Mouse (Mus musculus) induced T-regulatory cell, adult 2 months (primary cell): ENCODE data around the gene Cyp2g1.
"Not testable (repeated sequence)": the region's sequence is repeated elsewhere in the genome, so short reads cannot be mapped to it uniquely, and the experiment has no call there.

Experiments
- DNase-seq: peaks from one replicate; pipeline ENCODE4 v3.0.0-alpha.2; 2012; ENCODE audit warnings: low read depth

Gene Cyp2g1

GRCm38 (mm10) chr7:26808592-26808991 is at the start of gene Cyp2g1:
Gene Cyp2g1 (plus strand): TSS chr7:26808892.
- DNase-seq = no peak

- no peak for DNase-seq
These were observed 41.6 kb upstream of the Cyp2g1 start for GRCm38 (mm10) chr7:26767084-26767483.

- no peak for DNase-seq
These were observed 38.7 kb upstream of the Cyp2g1 start for GRCm38 (mm10) chr7:26769881-26770470.

GRCm38 (mm10) chr7:26772866-26773586 is 35.7 kb upstream of the Cyp2g1 start:
- no peak for DNase-seq

- peak; percentile 20 for DNase-seq
These were observed 32.8 kb upstream of the Cyp2g1 start for GRCm38 (mm10) chr7:26775866-26776265.

GRCm38 (mm10) chr7:26777806-26778205 is 30.9 kb upstream of the Cyp2g1 start:
- no peak for DNase-seq

GRCm38 (mm10) chr7:26778474-26778873 is 30.2 kb upstream of the Cyp2g1 start:
- DNase-seq = peak; percentile 25

GRCm38 (mm10) chr7:26779799-26780416 is 28.8 kb upstream of the Cyp2g1 start:
- no peak for DNase-seq

GRCm38 (mm10) chr7:26780510-26780909 is 28.2 kb upstream of the Cyp2g1 start:
- DNase-seq = no peak

- no peak for DNase-seq
These were observed 27.5 kb upstream of the Cyp2g1 start for GRCm38 (mm10) chr7:26780998-26781766.

GRCm38 (mm10) chr7:26781767-26782131 is 26.9 kb upstream of the Cyp2g1 start:
- no peak for DNase-seq

- no peak for DNase-seq
These were observed 25.5 kb upstream of the Cyp2g1 start for GRCm38 (mm10) chr7:26783163-26783562.

- DNase-seq = not testable (repeated sequence)
These were observed 22.7 kb upstream of the Cyp2g1 start for GRCm38 (mm10) chr7:26786013-26786412.

- DNase-seq = no peak
These were observed 18.7 kb upstream of the Cyp2g1 start for GRCm38 (mm10) chr7:26789984-26790383.

- DNase-seq = no peak
These were observed 8.6 kb upstream of the Cyp2g1 start for GRCm38 (mm10) chr7:26800104-26800503.

- no peak for DNase-seq
These were observed 7.7 kb upstream of the Cyp2g1 start for GRCm38 (mm10) chr7:26800996-26801395.

- DNase-seq = not testable (repeated sequence)
These were observed 23.0 kb downstream of the Cyp2g1 start for GRCm38 (mm10) chr7:26831556-26832292.

GRCm38 (mm10) chr7:26832668-26833067 is 24.0 kb downstream of the Cyp2g1 start:
- DNase-seq = not testable (repeated sequence)

- not testable (repeated sequence) for DNase-seq
These were observed 26.4 kb downstream of the Cyp2g1 start, which contains the start of gene Cyp2a5 for GRCm38 (mm10) chr7:26835059-26835458. Gene Cyp2a5 (plus strand): TSS chr7:26835305.

GRCm38 (mm10) chr7:26843400-26843799 is 34.7 kb downstream of the Cyp2g1 start:
- not testable (repeated sequence) for DNase-seq

GRCm38 (mm10) chr7:26850063-26850462 is 41.4 kb downstream of the Cyp2g1 start:
- not testable (repeated sequence) for DNase-seq
